Mouse (Mus musculus) spleen, postnatal 36 days (tissue): ENCODE measurements at regions not wholly inside any gene's neighbourhood (a gene's known extent, or its start where the extent isn't known, plus 50 kb on each side); places are given as distances from the start of the nearest gene placed in this dataset.

ENCODE experiments used
- DNase-seq, 2 experiments: peaks; one replicate each; pipeline ENCODE4 v3.0.0; 2022; ENCODE audit warnings: low spot score in 2 of 2, mixed read lengths in 1 of 2

DNA sequence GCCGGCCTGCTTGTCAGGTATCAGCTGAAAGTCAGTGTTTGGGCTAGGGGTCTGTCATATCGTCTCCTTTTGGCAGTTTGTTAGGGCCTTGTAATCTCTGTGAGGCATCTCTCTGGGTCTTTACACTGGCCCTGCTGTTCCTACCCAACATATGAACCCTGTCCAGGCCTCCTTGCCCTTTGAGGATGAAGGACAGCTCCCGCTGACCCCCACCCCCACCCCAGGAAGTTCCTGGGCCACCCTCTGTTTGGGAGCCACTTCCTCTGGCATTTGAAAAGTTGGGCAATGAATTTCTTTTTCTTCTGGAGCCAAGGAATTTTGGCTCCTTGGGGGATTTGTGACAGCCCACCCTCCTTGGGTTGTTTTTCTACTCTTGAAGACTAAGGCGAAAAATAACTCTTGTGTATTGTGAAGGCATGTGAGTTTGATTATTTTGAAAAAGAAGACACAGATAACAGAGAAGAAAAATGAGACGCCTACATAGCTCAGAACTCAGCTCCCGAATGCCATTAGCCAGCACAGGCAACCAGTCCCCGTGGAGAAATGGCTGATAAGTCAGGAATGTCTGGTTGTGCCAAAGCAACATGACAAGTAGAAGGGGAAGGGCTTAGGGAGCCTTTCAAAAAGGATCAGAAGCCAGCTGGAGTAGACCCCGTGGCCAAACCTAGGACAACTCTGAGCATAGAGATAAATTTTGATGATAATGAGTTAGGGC, 249.5 kb downstream of the Gm49356 start:
- DNase-seq = no peak

- no peak for DNase-seq
Observed at GRCm38 (mm10) chr15:59141621-59142020, 252.5 kb downstream of the Gm49356 start.

DNA sequence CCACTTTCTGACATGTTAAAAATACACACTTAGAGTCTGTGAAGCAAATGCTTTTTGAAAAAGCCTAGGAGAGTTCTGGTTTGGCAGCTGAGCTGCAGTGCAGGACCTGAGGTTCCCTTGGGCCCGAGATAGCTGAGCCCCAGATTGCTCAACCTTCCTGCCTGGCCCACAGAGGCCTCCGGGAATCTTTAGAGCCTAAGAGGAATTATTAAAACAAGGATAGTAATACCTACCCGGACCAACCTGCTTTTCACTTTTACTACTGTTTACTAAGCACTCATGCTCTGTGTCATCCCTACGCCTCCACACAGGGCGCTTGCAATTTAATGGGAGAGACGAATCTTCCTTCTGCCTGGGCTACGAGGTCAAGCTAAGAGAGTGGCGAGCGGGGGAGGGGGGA, 253.4 kb downstream of the Gm49356 start:
- DNase-seq = no peak

- no peak for DNase-seq
Observed at GRCm38 (mm10) chr15:59143891-59144290, 254.8 kb downstream of the Gm49356 start.

DNA sequence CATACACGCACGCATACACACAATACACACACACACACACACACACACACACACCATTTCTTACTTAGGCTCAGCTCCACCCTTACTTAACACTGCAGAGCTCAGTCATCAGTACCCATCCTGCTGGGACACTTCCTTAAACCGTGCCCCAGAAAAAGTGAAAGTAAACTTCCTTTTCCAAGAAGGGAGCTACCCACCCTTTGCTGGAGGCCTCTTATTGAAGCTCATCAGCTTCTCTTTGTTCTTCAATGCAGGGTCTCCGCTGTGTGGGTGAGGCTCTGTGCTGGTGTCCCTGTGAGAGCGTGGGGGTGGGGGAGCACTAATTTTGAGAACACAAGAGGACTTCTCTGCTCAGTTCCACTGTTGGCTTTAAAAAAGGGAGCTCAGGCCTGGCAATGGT, 256.6 kb downstream of the Gm49356 start:
- no peak for DNase-seq

DNA sequence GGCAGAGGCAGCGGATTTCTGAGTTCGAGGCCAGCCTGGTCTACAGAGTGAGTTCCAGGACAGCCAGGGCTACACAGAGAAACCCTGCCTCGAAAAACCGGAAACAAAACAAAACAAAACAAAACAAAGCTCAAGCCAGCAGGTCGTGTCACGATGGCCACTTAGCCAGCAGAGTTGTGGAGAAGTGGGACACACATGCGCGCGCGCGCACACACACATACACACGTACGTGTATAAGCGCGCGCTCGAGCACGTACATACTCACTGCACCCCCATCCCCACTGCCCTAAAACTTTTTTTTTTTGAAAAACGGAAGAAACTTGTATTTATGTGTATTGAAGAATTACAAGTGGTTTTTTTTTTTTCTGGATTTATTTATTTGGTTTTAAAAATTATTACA, 257.0 kb downstream of the Gm49356 start:
- DNase-seq = no peak

DNA sequence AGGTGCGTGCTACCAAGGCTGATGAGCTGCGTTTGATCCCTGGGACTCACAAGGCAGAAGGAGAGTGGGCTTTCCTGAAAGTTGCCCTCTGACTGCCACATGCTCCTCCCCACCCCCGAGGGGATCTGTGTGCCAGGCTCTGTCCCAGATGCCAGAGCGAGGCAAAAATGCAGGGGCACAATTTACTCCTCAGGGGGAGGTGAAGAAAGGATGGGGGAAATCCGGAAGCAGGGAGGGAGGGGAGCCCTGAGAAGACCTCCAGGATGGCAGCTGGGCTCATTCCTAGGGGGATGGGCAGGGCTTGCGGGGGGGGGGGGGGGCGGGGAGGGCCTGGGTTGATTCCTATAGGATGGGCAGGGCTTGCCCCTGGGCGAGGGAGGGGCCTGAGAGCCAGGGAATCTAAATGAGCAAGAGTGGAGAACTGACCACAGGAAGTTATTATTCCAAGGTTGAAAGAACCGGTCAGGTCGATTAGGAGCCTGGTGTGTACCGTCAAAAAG, 257.5 kb downstream of the Gm49356 start:
- no peak for DNase-seq

DNA sequence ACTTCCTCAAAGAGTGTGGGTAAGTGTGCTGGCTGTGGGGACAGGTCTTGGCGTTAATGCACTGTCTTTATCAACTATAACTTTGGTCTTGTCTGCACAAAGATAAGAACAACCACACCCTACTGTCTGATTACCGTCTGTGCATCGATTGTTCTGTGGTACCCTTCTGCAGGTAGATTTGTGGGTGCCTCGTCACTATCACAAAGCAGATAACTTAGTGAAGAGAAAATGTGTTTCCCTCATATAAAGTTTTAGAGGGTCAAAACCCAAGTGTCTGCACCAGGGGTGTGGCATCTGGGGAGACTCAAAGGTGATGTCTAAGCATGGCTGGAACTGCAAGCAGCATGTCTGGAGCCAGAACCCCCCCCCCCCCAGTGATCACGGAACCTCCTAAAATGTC, 259.4 kb downstream of the Gm49356 start:
- no peak for DNase-seq

DNA sequence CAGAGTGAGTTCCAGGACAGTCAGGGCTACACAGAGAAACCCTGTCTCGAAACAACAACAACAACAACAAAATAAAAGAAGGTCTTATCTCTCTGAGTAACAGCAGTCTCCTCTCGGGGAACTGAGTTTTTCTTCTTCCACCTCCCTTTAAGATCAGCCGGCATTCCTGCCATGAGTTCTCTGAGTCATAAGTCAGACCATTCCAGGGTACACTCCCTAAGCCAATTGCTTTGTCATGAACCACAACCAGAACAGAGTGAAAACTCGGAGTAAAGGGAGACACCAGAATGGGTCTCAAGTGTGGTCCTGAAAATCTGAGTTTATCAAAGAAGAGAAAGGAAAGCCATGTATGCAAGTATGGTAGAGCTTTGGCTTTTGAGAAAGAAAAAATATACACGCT, 262.4 kb downstream of the Gm49356 start:
- DNase-seq = no peak

GRCm38 (mm10) chr15:59152786-59153388, 263.8 kb downstream of the Gm49356 start:
- no peak for DNase-seq

DNA sequence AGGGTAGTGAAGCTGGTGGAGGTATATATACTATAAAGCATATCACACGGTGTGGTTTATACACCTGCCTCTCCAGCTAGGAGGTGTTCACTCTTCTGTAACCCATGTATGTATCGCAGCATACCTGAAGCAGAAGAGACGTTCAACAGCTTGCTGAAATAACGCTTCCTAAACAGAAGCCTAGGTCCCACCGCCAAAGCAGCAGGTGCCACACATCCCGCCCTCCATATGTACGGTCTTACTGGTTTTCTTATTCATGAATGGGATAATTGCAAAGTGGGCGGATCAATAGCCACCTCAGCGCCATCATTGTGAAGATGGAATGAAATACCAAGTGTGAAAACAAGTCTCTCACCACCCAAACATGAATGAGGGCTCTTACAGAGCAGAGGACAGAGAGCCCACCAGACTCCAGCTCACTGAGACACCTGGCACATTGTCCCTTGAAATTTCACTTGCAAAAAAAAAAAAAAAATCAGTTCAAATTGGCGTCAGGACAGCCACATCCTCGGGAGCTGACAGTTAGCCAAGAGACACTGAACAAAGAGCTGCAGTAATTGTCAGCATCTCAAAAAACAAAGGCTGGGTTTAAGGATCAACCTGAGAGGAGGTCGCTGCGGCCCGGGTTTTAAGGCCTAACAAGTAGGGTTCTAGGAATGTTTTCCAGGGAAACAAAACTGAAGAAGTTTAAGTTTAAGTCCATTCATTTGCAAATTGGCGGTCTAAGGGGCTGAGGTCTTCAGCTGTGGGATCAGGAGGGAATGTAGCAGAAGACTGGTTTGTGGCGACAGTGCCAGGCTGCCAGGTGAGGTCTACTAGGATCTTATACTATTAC, 264.5 kb downstream of the Gm49356 start:
- no peak for DNase-seq

DNA sequence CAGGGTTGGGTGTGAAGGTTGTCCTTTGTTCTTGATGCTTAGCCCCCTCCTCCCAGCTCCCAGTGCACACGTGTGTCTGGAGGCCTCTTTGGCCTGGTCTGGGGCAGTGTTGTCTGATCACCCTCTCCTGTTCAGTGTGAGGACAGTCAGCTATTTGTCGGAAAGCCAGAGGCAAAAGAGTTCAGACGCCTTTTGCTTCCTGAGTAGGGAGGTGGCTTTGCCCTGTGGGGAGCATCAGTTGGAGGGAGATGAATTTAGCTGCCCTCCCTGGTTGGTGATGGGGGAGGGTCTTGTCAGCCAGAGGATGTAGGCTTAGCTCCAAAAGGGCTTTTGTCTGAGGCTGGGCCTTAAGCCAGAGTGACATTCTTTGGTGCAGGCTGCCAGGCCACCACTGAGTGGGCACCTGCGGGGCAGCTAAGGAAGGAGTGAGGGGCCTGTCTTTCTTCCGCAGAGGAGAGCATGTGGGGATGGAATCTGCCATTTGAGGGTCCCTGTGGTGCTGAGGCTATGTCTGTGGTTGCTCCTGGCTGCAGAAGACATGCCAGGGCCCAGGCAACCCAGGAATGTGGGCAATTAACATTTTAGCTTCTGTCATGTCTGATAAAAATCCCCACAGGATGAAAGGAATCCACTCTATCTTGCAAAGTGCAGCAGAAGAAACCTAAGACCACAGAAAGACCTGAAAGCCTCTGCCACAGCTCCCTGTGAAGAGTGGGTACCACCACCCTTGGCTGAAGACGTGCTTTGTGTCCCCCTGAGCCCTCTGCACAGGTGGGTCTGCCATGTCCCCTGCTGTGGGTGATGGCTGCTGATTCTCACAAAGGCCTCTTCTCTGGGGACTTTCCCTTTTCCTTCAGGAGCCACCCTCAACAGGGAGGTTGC, 265.6 kb downstream of the Gm49356 start:
- no peak for DNase-seq

- no peak for DNase-seq
Observed at GRCm38 (mm10) chr15:59155289-59155623, 266.2 kb downstream of the Gm49356 start.

DNA sequence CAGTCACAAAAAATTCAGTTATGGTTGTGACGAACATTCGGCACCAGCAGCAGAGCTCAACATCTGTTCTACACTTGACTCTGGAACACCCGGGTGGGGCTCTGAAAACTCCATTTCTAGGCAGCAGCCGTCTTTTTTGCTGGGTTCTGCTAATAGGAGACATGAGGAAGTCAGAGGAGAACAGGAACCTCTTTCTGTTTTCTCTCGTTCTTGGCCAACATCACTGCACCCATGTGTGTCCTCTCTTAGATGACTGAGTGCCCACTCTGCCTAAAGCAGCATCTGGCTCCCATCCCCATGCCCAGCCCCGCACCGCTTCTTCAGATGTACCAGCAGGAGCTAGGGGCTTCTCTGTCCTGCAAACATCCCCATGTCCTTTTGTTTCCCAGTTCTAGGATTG, 267.2 kb downstream of the Gm49356 start:
- DNase-seq = no peak

- DNase-seq = no peak
Observed at GRCm38 (mm10) chr15:59158760-59159159, 269.7 kb downstream of the Gm49356 start.

- no peak for DNase-seq
Observed at GRCm38 (mm10) chr15:59160931-59161920, 272.1 kb downstream of the Gm49356 start.

DNA sequence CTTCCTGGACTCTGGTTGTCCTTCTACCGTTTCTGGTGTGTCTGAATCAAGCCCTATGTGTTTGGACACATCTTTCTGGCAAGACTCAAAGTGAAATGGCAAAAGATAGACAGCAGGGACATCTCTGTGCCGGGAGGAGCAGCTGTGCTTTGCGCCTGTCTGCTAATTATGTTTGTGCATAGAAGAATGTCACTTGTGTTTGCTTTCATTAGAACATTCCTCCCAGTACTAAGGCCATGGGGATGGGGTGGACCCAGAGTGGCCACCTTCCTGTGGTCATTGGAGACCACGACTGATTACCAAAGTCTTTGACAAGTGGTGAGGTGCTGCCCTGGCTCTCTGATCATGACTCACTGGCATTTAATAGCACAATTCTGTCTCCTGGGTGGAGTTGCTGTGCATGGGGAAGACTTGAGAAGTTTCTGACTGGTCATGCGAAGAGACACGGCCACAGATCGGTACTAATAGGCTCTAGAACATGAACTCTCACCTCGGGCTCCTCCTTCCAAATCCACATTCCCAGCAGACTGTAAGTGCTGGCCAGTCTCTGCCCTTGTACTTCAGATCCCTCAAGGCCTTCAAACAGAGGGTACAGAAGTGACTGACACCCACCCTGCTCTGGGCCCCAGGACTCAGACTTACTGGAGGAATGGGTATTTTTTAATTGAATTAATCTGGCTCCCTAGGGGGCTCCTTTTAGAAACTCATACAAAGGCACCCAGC, 279.0 kb downstream of the Gm49356 start:
- DNase-seq = no peak

DNA sequence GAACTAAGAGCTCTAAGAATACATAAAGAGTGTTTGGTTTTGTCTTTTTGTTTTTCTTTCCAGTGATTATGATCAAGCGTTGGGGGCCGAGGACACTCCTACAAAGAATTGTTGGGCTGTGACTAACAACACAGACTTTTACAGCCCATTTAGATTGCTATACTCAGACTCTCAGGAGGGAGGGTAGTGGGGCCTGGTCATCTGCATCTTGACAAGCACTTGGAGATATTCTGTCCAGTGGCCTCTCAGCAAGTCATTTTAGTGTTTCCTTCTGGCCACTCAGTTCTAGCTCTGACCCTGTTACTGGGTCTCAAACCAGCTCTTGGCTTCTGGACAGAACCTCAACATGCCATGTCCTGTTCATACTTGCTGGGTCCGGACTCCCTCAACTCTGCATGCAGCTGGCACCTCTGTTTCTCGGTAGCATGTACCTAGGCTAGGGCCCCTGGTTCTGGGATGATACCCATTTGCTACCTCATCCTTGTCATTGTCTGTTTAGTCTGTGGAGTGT, 279.6 kb downstream of the Gm49356 start:
- DNase-seq = no peak

DNA sequence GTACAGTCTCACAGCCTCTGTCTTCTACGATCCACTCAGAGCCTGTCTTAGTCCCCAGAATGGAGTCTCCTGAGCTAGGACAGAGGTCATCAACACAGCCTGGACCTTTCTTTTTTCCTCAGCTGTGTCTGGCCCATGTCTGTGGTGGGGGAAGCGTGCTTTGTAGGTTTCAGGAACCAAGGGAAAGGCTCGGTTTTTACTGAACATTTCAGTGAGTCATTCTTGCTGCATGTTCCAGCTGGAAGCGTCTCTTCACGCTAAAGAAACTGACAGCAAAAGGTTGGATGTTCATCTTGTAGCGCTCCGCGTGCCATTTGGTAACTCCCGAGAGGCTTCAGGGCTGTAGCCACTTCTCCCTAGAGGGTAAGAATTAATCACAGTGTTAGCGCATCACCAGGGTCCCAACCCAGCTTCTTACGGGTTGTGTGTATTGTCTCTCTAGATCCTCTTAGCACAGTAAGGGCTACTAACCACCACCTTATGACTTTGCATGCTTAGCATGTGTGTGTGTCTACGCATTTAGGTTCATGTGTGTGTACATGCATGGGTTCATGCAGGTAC, 280.2 kb downstream of the Gm49356 start:
- DNase-seq = no peak
